Mouse (Mus musculus): ENCODE measurements at regions not wholly inside any gene's neighbourhood (a gene's known extent, or its start where the extent isn't known, plus 50 kb on each side); places are given as distances from the start of the nearest gene placed in this dataset.

DNA sequence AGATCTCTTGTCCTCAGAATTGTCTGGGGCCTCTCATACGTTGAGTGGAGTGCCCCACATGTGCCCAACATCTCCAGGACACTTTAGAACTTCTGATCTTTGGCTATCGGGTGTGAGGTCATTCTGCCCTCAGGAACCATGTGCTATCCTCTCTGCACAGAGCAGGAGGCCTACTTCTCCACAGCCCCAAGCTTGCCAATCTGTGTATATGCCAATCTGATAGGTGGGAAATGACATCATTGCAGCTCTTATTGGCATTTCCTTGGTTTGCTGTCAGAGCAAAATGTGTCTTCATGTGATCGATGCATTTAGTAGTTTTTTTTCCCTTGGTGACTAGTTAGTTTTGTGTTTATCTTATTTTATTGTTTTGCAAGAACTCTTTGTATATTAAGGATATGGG, 108.8 kb upstream of the Ptpn1 start:
- ATAC-seq (ENCODE audit: poor library complexity, severe bottlenecking): 0 out of 2 replicates have a peak, but pooled peaks have one; percentile 18

DNA sequence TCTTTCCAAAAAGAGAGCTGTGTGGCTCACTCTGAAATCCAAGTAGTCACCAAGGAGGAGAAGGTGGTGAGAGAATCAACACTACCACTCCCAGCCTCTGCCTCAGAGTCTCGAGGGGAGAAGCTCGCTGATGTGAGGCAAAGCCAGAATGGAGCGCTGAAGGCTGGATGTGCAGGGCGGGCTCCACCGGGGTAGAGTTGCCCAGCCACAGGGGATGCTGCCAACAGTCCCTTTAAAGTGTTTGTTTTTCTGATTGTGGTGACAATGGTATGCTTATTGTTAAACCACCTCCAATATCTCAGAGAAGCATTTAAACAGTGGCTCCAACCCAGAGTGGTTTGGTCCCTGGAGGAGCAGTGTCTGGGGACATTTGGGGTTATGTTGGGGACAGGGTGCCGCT, 110.7 kb upstream of the Ptpn1 start:
- ATAC-seq (ENCODE audit: poor library complexity, severe bottlenecking): no peak

DNA sequence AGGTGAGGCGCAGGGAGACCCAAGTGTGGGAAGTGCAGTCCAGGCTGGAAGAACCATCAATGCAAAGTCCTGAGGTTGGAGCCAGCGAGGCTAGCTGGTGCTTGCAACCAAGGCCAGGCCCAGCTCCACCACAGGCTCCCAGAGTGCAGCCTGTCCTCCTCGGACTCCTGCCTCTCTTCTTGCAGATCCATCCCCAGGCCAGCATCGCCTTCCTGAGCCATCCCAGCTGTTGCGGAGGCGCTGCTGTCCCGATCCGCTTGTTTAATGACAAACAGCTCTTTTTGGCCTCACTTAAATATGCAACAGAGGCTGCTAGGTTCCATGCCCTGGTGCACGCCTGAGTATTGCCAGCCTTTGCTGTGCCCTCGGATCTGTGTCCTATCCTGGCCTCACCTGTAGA, 113.1 kb upstream of the Ptpn1 start:
- no peak for ATAC-seq (ENCODE audit: poor library complexity, severe bottlenecking)

DNA sequence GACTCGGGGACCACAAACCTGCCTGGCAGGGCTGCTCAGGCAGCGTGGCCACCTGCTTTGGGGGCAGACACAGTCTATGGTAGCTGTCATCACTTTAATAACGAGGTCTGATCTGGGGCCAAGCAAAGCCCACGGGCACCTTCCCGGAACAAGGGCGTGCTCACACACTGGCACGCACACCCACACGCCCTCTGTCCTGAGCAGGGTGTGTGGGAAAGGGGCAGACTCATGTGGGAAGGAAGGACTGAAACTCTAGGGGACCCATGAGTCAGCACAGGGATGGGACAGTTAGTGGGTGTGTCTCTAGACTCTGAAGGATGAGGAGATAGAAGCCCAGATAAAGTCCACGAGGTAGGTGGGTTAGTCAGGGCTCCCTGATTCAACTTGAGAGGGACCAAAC, 114.8 kb upstream of the Ptpn1 start:
- ATAC-seq (ENCODE audit: poor library complexity, severe bottlenecking): no peak

DNA sequence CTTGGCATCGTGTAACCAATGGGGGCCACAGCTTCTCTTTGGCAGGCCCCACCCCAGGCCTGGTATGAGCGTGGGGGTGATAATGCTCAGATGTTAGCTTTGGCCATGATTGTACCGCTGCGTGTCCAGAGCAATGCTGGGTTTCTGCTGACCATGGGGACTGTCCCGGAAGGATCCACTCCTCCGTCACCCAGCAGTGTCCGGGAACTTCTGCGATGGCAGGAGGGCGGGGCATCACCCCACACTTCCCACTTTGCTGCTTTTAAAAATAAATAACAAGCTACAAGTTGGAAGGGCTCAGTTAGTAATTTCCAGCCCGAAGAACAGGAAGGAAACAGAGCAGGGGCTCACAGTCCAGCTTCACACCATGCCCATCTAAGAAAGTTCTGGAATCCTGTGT, 116.7 kb upstream of the Ptpn1 start:
- peak; percentile 85 for ATAC-seq (ENCODE audit: poor library complexity, severe bottlenecking)

DNA sequence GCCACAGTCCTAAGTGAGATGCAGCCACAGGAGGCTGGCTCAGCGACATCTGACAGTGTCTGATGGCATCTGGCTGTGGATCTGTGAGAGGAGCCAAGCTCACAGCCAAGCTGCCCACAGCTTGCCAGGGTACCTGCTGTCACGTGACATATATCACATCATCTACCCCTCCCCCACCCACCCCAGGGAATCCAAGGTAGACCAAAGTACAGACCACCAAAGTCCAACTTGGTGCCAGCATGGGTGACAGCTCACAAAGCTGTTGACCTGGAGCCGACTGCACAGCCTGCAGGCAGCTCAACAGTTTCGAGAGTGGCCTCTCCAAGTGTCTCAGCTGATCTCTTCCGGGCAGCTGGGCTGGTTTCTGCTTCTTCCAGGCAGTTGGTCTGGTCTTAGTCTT, 119.6 kb upstream of the Tmem189 start:
- no peak for ATAC-seq (ENCODE audit: poor library complexity, severe bottlenecking)

DNA sequence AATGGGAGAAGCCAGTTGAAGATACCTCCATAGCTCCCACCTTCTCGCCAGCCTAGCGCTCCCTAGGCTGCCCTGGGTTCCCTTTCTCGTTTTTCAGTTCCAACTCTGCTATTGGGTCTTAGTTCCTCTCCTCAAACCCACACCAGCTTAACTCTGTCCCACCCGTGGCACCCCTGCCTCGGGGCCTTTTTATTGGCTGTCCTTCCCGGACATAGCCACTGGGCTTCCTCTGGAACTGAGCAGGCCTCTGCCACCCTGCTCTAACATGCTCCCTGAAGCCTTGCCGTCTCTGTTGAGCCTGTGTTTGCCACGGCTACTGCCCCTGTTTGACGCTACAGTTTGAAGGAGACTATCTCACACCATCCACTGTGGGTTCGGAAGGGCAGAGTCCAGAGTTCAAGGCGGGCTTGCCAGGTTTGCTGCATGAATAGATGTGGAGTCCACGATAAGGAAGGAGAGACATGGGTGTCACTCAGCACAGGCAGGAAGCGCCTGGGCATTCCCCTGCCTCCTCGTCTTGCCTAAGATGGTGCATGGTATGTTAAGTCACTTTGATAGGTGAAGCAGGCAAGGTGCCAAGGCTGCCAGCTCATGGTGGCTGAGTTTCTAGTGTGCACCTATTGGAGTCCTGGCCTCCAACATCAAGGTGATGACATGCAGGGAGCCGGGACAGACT, 116.1 kb upstream of the Tmem189 start:
- peak; percentile 57 for ATAC-seq (ENCODE audit: poor library complexity, severe bottlenecking)

DNA sequence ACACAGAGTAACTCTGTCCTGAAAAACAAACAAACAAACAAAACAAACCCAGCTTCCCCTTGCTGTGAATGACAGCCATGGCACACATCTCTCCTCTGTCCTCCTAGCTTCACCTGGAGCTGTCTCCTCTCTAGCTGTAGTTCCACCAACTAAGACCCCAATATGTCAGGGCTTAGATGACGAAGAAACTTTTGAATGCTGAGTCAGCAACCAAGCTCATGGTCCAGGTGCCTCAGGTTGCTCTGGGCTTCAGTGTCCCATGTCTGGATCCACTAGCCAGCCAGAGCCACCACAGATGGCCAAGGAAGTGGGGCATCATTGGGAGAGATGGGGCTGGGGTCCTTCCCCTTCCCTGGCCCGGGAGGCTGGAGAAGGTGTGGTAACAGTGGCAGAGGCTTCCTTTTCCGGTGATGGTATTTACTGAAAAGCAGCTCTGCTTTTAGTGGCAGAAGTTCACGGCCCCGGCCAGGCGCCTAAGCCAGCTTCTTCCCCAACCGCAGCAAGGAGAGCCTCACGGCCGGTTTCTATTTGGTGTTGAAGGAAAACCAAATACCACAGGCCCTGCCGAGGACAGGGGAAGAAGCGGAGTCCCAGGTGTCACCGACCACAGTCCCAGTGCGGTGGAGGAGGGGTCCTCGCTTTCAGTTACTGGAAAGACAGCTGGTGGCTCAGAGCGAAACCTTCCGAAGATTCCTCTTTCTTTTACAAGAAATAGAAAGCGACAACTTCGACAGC, 115.0 kb upstream of the Tmem189 start:
- ATAC-seq (ENCODE audit: poor library complexity, severe bottlenecking): peak; percentile 63

DNA sequence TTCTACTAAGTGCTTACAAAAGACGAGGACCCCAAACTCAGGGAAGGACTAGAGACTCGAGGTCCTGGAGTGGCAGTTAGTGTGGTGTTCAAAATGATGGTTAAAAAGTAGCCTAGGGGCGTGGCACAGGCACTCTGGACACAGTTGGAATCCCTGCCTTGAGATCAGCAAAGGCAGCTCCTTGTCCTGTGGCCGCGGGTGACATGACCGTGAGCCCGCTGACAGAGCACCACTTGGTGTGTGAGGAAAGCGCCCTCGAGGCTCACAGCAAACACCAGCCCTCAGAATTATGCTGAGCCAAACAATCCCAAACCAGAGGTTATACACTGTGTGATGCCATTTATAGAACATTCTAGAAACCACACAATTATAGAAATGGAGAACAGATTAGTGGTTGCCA, 112.9 kb upstream of the Tmem189 start:
- no peak for ATAC-seq (ENCODE audit: poor library complexity, severe bottlenecking)

DNA sequence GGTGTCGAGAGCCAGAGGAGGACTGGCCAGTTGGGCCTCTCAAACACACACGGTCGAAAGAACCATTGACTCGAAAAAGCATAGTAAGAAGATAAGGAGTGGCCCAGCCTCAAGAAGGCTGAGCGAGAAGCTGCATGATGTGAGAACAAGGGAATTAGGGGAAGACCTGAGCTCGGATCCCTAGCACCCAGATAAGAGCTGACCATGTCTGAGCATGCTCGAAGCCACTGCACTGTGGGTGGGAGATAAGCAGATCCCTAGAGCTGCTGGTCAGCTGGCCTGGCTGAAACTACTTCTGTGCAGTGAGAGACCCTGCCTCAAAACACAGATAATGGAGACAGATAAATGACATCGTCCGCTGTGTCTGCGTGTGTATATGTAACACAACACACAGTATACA, 111.8 kb upstream of the Tmem189 start:
- no peak for ATAC-seq (ENCODE audit: poor library complexity, severe bottlenecking)

DNA sequence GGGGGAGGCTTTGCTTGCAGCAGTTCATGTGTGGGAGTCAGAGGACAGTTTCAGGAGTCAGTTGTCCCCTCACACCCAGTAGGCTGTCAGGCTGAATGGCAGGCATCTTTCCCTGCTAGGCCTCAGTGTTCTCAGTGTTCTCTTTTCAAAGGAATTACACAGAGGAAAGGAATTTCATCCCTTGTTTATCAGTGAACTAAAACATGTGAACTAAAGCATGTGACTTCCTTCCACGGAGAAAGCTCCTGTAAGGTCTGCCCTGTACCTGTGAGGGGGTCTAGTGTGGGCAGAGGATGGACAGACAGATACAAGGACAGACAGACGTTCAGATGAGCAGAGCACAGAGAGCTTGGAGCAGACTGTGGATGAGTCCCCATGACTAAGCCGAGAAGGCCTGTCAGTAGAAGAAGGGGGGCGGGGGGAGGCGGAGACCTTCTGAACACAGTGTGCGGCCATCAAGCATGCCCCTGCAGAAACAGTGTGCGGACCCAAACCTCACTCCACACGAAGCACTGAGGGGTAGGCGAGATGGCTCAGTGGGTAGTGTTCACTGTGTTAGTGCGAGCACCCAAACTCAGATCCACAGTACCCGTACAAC, 111.1 kb upstream of the Tmem189 start:
- ATAC-seq (ENCODE audit: poor library complexity, severe bottlenecking): no peak

DNA sequence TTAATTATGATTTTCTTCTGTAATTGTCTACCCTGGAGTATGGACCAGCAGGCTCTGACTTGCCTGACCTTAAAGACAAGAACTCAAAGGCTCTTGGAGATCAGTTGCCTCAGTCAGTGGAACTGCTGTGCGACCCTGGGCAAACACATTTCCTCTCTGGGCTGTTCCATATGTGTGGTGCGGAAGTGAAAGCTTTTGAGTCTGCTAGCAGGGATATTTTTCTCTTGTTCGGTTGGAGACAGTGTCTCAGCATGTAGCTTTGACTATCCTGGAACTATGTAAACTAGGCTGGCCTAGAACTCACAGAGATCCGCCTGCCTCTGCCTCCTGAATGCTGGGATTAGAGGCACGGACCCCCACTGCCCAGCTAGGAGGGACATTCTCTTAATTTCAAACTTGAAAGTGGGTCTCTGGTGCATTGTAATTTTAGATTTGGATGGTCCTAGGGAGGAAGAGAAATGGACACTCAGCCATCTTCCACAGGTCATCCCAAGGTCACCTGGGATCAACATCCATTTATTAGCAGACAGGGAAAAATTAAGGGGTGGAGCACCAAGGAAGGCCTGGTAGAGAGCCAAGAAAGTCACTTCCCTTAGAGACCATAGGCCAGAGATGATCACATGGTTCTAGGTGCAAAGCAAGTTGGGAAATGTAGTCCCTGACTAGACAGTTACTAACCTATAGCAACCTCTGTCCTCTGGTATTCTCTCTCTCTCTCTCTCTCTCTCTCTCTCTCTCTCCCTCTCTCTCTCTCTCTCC, 110.2 kb upstream of the Tmem189 start:
- ATAC-seq (ENCODE audit: poor library complexity, severe bottlenecking): peak; percentile 66

DNA sequence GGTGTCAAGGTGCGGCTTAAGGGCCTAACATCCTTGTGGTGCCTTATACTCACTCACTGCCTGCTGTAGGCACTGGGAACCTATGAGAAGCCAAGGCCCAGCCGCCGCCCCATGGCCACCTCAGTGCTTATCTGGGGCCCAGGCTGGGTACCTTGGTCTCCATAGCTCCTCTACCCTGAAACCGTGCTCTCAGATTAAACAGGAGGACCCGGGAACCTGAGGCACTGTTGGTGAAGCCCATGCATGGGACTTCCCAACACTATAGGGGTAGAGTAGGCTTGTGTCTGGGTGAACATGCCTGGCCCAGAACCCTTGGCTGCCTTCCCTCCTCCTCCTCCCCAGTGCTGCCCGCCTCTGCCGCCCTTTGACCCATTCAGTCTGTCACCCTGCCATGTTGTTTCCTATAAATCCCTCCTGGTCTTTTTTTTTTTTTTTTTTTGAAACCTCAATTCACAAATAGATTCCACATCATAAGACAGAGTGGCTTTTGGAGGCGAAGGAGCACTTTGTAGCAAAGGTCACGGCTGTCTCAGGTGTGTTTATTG, 109.4 kb upstream of the Tmem189 start:
- ATAC-seq (ENCODE audit: poor library complexity, severe bottlenecking): no peak

DNA sequence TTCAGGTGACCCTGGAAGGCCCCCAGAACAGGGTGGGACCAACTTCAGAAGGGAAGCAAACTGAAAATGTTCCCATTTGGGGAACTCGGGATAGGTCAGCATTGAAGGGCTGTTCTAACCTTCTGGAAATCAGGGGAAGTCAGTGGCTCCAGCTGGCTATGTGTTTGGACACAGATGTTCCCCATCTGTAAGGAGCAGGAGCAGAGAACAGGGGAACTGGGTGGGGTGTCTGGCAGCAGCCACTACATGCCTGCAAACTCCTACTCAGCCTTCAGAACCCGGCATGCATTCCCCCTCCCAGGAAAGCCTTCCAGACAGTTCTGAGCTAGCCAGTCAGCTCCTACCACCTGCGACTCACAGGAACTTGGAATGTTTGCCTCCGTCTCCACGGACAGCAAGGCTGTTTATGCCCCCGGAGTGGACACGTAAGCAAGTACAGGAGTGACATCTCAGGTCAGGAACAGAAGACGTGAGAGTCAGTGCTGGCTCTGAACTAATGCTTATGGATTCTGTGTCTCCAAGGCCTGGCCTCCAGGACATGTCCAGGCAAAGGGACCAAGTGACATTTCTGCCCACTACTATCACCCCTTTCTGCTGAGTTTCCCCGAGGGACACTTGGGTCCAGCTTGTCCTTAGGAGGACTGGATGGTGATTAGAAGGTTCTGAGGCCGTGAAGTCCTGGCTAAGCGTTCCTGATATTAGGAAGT, 108.6 kb upstream of the Tmem189 start:
- no peak for ATAC-seq (ENCODE audit: poor library complexity, severe bottlenecking)

DNA sequence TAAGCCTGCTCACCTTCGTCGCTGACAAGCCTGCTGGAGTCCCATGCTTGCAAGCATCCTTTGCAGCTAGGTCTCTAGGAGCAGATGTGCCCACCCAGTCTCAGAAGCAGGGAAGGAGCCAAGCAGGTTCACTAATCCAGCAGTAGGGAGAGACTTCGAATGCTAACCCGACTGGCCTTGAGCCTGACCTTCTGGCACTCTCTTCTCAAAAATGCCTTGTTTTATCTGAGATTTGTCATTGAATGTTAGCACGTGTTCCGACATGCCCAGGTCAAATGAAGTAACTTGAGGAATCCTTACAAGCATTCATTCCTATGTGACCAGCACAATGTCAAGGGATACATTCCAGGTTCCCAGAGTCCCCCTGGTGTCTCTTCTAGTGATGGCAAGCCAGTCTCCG, 105.9 kb upstream of the Tmem189 start:
- ATAC-seq (ENCODE audit: poor library complexity, severe bottlenecking): no peak

DNA sequence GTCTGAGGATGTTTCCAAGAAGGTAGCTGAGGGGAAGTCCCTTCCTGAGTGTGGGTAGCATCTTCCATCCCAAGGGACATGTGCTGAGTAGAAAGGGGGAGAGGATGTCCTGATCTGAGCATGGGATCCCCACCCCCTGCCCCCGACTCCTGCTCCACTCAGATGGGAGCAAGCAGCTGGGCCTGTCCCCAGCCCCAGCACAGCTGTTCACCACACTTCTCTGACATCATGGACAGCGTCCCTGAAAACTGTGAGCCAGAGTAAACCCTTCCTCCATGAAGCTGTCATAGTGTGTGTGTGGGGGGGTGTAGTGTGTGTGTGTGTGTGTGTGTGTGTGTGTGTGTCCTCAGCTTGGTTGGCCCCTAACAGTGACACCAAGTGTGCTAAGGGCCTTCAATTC, 104.3 kb upstream of the Tmem189 start:
- 0 out of 2 replicates have a peak, but pooled peaks have one; percentile 24 for ATAC-seq (ENCODE audit: poor library complexity, severe bottlenecking)

DNA sequence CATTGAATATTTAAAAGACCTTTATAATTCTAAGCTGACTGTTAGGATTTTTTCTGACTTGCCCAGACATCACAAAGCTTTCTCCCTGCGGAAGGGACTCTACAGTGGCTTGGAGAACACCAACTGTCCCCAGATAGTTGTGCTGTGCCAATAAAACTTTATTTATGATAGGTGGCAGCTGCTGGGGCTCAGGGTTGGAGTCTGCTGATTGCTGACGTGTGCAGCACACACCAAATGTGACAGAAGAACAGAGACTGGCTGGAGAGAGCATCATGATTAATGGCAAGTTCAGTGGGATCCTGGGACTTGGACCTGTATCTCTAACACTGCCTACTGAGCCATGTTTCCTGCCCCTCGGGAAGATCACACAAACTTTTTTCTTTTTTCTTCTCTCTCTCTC, 103.1 kb upstream of the Tmem189 start:
- ATAC-seq (ENCODE audit: poor library complexity, severe bottlenecking): no peak

DNA sequence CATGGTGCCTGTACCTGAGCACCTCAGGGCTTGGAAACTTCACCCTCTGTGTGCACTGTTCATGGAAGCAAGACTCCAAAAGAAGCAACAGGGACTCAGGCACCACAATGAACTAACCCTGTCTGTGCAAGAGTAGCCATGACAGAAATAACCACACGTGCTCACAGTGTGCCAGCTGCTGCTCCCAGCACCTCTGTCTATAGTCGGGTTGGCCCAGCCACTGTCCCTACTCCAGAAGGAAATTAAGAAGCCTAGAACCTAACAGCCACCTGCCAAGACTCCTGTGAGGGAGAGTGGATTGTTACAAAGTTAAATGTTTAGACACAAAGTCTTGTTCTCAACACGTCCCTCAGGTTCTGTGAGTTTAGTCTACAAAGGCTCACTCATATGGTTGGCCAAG, 102.7 kb upstream of the Tmem189 start:
- ATAC-seq (ENCODE audit: poor library complexity, severe bottlenecking): no peak

DNA sequence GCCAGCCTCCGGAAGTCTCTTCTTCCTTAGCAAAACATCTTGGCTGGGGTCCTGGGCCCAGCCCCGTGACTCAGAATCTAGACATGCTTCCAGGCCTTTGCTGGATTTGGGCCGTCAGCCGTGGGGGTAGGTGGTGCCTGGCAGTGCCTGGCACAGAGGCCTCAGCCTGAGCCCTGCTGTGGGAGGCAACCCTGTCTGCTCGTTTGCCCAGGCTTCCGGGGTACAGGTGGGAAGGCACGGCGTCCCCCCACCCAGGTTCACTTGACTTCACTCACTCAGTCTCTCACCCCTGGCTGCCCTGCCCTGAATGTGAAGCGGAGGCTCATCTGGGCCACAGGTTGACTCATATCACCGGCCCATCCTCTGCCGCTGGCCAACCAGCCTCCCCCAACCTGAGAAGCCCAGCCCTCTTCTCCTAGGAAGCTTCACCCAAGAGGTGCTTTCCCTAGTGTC, 99.9 kb upstream of the Tmem189 start:
- ATAC-seq (ENCODE audit: poor library complexity, severe bottlenecking): no peak

DNA sequence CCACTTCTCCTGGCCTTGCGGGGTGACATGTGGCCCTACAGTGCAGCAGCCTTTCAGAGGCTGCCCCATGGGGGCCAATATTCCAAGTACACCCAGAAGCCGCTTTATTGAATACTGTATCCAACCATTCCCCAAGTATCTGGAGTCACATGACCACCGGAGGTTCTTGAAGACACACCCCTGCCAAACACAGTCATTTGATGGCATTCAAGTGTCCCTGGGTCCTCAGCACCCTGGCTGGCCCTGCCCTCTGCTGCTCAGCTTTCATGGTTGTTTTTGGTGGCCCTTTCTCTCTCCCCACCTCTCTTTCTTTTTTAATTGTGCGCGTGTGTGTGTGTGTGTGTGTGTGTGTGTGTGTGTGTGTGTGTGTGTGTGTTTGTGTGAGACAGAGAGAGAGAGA, 97.3 kb upstream of the Tmem189 start:
- no peak for ATAC-seq (ENCODE audit: poor library complexity, severe bottlenecking)

DNA sequence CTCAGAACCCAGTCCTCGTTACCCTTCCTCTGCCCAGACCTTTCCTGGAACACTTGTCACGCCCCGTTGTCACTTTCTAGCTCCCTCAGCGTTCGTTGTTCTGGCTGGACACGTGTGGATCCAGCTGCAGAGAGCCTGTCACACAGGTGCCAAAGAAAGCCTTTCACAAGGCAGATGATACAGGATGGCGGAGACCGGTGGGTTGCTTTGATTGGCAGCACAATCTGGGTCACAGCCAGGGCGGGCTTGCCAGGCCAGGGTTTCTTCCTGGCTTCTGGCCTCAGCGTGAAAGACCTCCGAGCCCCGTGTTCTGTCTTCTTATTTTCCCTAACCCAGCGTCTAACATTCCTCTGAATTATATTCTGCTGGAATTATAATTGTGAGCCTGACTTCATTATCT, 94.7 kb upstream of the Tmem189 start:
- no peak for ATAC-seq (ENCODE audit: poor library complexity, severe bottlenecking)
